In genomic region chr17:71182871-71183656, GRCm38 (mm10) we compare ENCODE assay signal across 8 mouse cellular contexts. TPM values are rescaled to one million over a fixed set of nuclear protein-coding genes. Genes with fewer than 3 reads are reported as not detected.
DNase-seq lines count a peak whose midpoint lies in the region; ATAC-seq lines count a peak whose summit lies in the region.

No protein-coding gene starts in this region.

- H3K4me3 ChIP-seq in hindbrain, embryonic 14.5 days (replicated peaks; ENCODE audit: low read length) = peak overlapping the region; percentile 87

- under 1% methylated on average over 60 of the region's 71 CpGs for WGBS in hindbrain, embryonic 14.5 days

- H3K9me3 ChIP-seq in hindbrain, embryonic 14.5 days (ENCODE audit: control insufficient read depth, low read length) = no peaks in the 10 kb centered on the region

- peak overlapping the region; percentile 90 for H3K4me2 ChIP-seq in hindbrain, embryonic 14.5 days (replicated peaks)

- ATAC-seq in hindbrain, embryonic 14.5 days (ENCODE audit: low FRiP score) = peak; percentile 97

- H3K27ac ChIP-seq in hindbrain, embryonic 14.5 days = peak overlapping the region; percentile 91

- H3K36me3 ChIP-seq in hindbrain, embryonic 14.5 days (replicated peaks; ENCODE audit: control insufficient read depth, insufficient read depth) = no peaks in the 10 kb centered on the region

- no peaks in the 10 kb centered on the region for H3K27me3 ChIP-seq in hindbrain, embryonic 14.5 days (ENCODE audit: control insufficient read depth, insufficient read depth, low read length)

- H3K9ac ChIP-seq in hindbrain, embryonic 14.5 days = peak overlapping the region; percentile 87

- H3K4me1 ChIP-seq in hindbrain, embryonic 14.5 days (replicated peaks; ENCODE audit: control insufficient read depth, insufficient read depth, low read length) = peaks cover 21% of the 10 kb centered on the region

- peak; percentile 85 for DNase-seq in R1 (ENCODE audit: low read depth, low spot score)
- peak; percentile 87 to 93 for DNase-seq in cerebellum, postnatal 14 days
- peak; percentile 77 to 80 for DNase-seq in frontal cortex, postnatal 25 days (ENCODE audit: low spot score in 2 of 2)
- peak; percentile 90 for DNase-seq in hindbrain, embryonic 14.5 days (ENCODE audit: low spot score)
- DNase-seq in layer of hippocampus, postnatal 36 days = peak; percentile 91 to 92
- DNase-seq in lung, postnatal 25 days (ENCODE audit: low spot score) = peak; percentile 93
- peak; percentile 64 for DNase-seq in retina, adult 2 months (ENCODE audit: low read depth, low spot score)
- DNase-seq in thymus, postnatal 25 days = peak; percentile 94

RNA-seq across cellular contexts. Expression of gene Lpin2, which starts 0.7 kb away (rescaled TPM):
- polyA plus RNA-seq in hindbrain, embryonic 14.5 days (2014; fragmentation: Nextera tagmentation; extraction: Ambion mirVana) = 44.1 and 45.7 TPM in 2 replicates
- total RNA-seq in layer of hippocampus, postnatal 36 days (2021) = 100 to 1,000 TPM; 103 to 118 TPM

Comparison
In these comparisons a context has a peak if more than half of its experiments do, and no peak if none do; other contexts are left out.
1. Peak in every context shown above with its lines: DNase-seq, ATAC-seq, H3K4me3 ChIP-seq and H3K27ac ChIP-seq.